Mouse (Mus musculus) liver, postnatal 0 days (tissue): Measurements from ENCODE around the gene Pde4d. TPM values are rescaled to one million over a fixed set of nuclear protein-coding genes. Genes with fewer than 3 reads are reported as not detected.

ENCODE experiments used
- ATAC-seq: fragments of 200-750 bp; cut with Nextera tagmentation; 2 replicates; pipeline ENCODE4 v1.8.0; 2017; ENCODE audit warnings: mild to moderate bottlenecking, moderate library complexity
- DNase-seq: peaks from one replicate; pipeline ENCODE4 v3.0.0-alpha.2; 2016
- H3K27ac ChIP-seq: fragments of 300-500 bp; sonication (generic); 2 replicates; pipeline ENCODE4 v1.5.1; 2014; ENCODE audit warnings: antibody characterized with exemption, moderate library complexity, mild to moderate bottlenecking, low read depth
- H3K27me3 ChIP-seq: fragments of 300-500 bp; sonication (generic); 2 replicates; pipeline ENCODE4 v1.6.1; 2014; ENCODE audit warnings: low read length, control low read depth, mixed read lengths; ENCODE audit not compliant: insufficient read depth
- H3K36me3 ChIP-seq: fragments of 300-500 bp; sonication (generic); replicated peaks from 2 replicates; pipeline ENCODE4 v1.6.1; 2014; ENCODE audit warnings: mild to moderate bottlenecking, control low read depth, low read length, moderate library complexity, mixed read lengths; ENCODE audit not compliant: insufficient read depth
- H3K4me1 ChIP-seq: fragments of 300-500 bp; sonication (generic); 2 replicates; pipeline ENCODE4 v1.6.1; 2014; ENCODE audit warnings: antibody characterized with exemption, mild to moderate bottlenecking, control low read depth; ENCODE audit not compliant: insufficient read depth
- H3K4me2 ChIP-seq: fragments of 300-500 bp; sonication (generic); 2 replicates; pipeline ENCODE4 v1.6.1; 2014; ENCODE audit warnings: low read depth, mild to moderate bottlenecking, low read length, moderate library complexity, mixed read lengths
- H3K4me3 ChIP-seq: fragments of 300-500 bp; sonication (generic); 2 replicates; pipeline ENCODE4 v1.5.1; 2014; ENCODE audit warnings: low read depth, low read length
- H3K9ac ChIP-seq: fragments of 300-500 bp; sonication (generic); replicated peaks from 2 replicates; pipeline ENCODE4 v1.6.1; 2014; ENCODE audit warnings: mild to moderate bottlenecking, moderate library complexity
- H3K9me3 ChIP-seq: fragments of 300-500 bp; sonication (generic); 2 replicates; pipeline ENCODE4 v1.6.1; 2016; ENCODE audit warnings: mild to moderate bottlenecking, control low read depth, low read length, mixed read lengths
- CTCF ChIP-seq: sonication (generic); IDR thresholded peaks from 2 replicates; pipeline ENCODE4 v1.5.1; 2016; ENCODE audit warnings: antibody characterized with exemption, low read depth
- EP300 ChIP-seq: IDR thresholded peaks from 2 replicates; pipeline ENCODE4 v1.6.1; 2016; ENCODE audit warnings: antibody characterized with exemption, low read depth, mild to moderate bottlenecking
- WGBS: fragments of 180-500 bp; shearing (Covaris S2); extraction: QIAGEN DNeasy Blood & Tissue Kit; methylation state at CpG from one replicate; pipeline ENCODE4 v1.1.7; 2014; ENCODE audit not compliant: insufficient replicate concordance; 5-methylcytosine and 5-hydroxymethylcytosine counted together
- polyA plus RNA-seq: library from polyadenylated mRNA; unstranded; fragments of >200 nt; fragmentation: Nextera tagmentation; extraction: Ambion mirVana; gene quantifications from 2 replicates; pipeline ENCODE4 v1.2.1, GENCODE M21; 2015

The Pde4d gene
- polyA plus RNA-seq, 1 experiment from 2014 or later: 6.1 TPM

GRCm38 (mm10) chr13:108819846-108820408 is 370.2 kb downstream of the Pde4d start:
- no peak for ATAC-seq
- Histone ChIP-seq H3K9ac (no peak overlapping the region), H3K4me3 (no peak overlapping the region), H3K4me1 (no peaks in the 10 kb centered on the region), H3K4me2 (no peak overlapping the region), H3K27ac (no peak overlapping the region), H3K9me3 (no peaks in the 10 kb centered on the region), H3K27me3 (no peaks in the 10 kb centered on the region), H3K36me3 (no peaks in the 10 kb centered on the region)
- 60% methylated on average over 6 of the region's 6 CpGs for WGBS
- TF ChIP-seq EP300 (no peak), CTCF (no peak)
- no peak for DNase-seq

- WGBS: 80% methylated on average over 2 of the region's 2 CpGs
- ATAC-seq: no peak
- Histone ChIP-seq H3K4me2 (no peak overlapping the region), H3K4me1 (no peaks in the 10 kb centered on the region), H3K9me3 (no peaks in the 10 kb centered on the region), H3K27ac (no peak overlapping the region), H3K4me3 (no peak overlapping the region), H3K36me3 (no peaks in the 10 kb centered on the region), H3K27me3 (no peaks in the 10 kb centered on the region), H3K9ac (no peak overlapping the region)
- DNase-seq: no peak
- no peak for TF ChIP-seq CTCF
- no peak for TF ChIP-seq EP300
Measured at GRCm38 (mm10) chr13:108820487-108820886, 370.7 kb downstream of the Pde4d start.

- H3K4me3 ChIP-seq: no peak overlapping the region
- DNase-seq (no peak), ATAC-seq (no peak)
- WGBS: 75% methylated on average over 7 of the region's 7 CpGs
- TF ChIP-seq CTCF: no peak
- no peak for TF ChIP-seq EP300
- H3K27me3 ChIP-seq: no peaks in the 10 kb centered on the region
- H3K9me3 ChIP-seq: no peaks in the 10 kb centered on the region
- no peaks in the 10 kb centered on the region for H3K36me3 ChIP-seq
- no peak overlapping the region for H3K27ac ChIP-seq
- no peak overlapping the region for H3K4me2 ChIP-seq
- no peaks in the 10 kb centered on the region for H3K4me1 ChIP-seq
- H3K9ac ChIP-seq: no peak overlapping the region
Measured at GRCm38 (mm10) chr13:108821270-108821669, 371.5 kb downstream of the Pde4d start.

GRCm38 (mm10) chr13:108824638-108825310 is 375.0 kb downstream of the Pde4d start:
- no peaks in the 10 kb centered on the region for H3K4me1 ChIP-seq
- ATAC-seq: no peak
- no peak for DNase-seq
- no peak overlapping the region for H3K27ac ChIP-seq
- H3K9me3 ChIP-seq: no peaks in the 10 kb centered on the region
- H3K27me3 ChIP-seq: no peaks in the 10 kb centered on the region
- H3K9ac ChIP-seq: no peak overlapping the region
- no peaks in the 10 kb centered on the region for H3K36me3 ChIP-seq
- H3K4me2 ChIP-seq: no peak overlapping the region
- TF ChIP-seq EP300: no peak
- no peak for TF ChIP-seq CTCF
- WGBS: 80% methylated on average over 8 of the region's 8 CpGs
- H3K4me3 ChIP-seq: no peak overlapping the region

GRCm38 (mm10) chr13:108825501-108825900 is 375.8 kb downstream of the Pde4d start:
- no peak for DNase-seq
- WGBS: 66% methylated on average over 6 of the region's 6 CpGs
- Histone ChIP-seq H3K4me2 (no peak overlapping the region), H3K27me3 (no peaks in the 10 kb centered on the region), H3K36me3 (no peaks in the 10 kb centered on the region), H3K9me3 (no peaks in the 10 kb centered on the region), H3K9ac (no peak overlapping the region), H3K4me3 (no peak overlapping the region), H3K4me1 (no peaks in the 10 kb centered on the region), H3K27ac (no peak overlapping the region)
- ATAC-seq: no peak
- TF ChIP-seq EP300: no peak
- no peak for TF ChIP-seq CTCF

GRCm38 (mm10) chr13:108834197-108834596 is 384.4 kb downstream of the Pde4d start:
- H3K4me2 ChIP-seq: no peak overlapping the region
- H3K27me3 ChIP-seq: no peaks in the 10 kb centered on the region
- no peaks in the 10 kb centered on the region for H3K4me1 ChIP-seq
- DNase-seq (no peak), ATAC-seq (no peak)
- no peaks in the 10 kb centered on the region for H3K36me3 ChIP-seq
- H3K4me3 ChIP-seq: no peak overlapping the region
- H3K9ac ChIP-seq: no peak overlapping the region
- TF ChIP-seq EP300: no peak
- H3K9me3 ChIP-seq: no peaks in the 10 kb centered on the region
- no peak overlapping the region for H3K27ac ChIP-seq
- 78% methylated on average over 1 of the region's 1 CpGs for WGBS
